Mouse (Mus musculus) gastrocnemius, adult 2 months (tissue): ENCODE data around the gene Glce. TPM values are rescaled to one million over a fixed set of nuclear protein-coding genes. Genes with fewer than 3 reads are reported as not detected.

Experiments used
- DNase-seq: peaks from one replicate; pipeline ENCODE4 v3.0.0; 2022
- H3K27ac ChIP-seq: fragments of 200-600 bp; 2 replicates; pipeline ENCODE4 v1.8.1; 2022; ENCODE audit warnings: mild to moderate bottlenecking
- H3K4me3 ChIP-seq: fragments of 200-600 bp; 2 replicates; pipeline ENCODE4 v1.8.1; 2022; ENCODE audit warnings: mild to moderate bottlenecking, moderate library complexity
- CTCF ChIP-seq: fragments of 200-600 bp; IDR thresholded peaks from 2 replicates; pipeline ENCODE4 v1.8.1; 2022; ENCODE audit warnings: antibody characterized with exemption, mild to moderate bottlenecking, moderate library complexity
- intact Hi-C: fragments of 180-260 bp; cut with DNase I; formaldehyde crosslinking; loops from one replicate; pipeline ENCODE4 v1.15.1; 2025
- microRNA-seq: library from miRNA; unstranded; fragments of <30 nt; microRNA quantifications from one replicate; pipeline ENCODE4 v1.2.0, GENCODE M21; 2021
- total RNA-seq, 2 experiments: library from RNA; stranded (reverse); gene quantifications; 2 replicates each; pipeline ENCODE4 v1.2.3; 2021

Gene Glce
- total RNA-seq, 2 experiments from 2014 or later = 6.1 to 8.9 TPM

DNA sequence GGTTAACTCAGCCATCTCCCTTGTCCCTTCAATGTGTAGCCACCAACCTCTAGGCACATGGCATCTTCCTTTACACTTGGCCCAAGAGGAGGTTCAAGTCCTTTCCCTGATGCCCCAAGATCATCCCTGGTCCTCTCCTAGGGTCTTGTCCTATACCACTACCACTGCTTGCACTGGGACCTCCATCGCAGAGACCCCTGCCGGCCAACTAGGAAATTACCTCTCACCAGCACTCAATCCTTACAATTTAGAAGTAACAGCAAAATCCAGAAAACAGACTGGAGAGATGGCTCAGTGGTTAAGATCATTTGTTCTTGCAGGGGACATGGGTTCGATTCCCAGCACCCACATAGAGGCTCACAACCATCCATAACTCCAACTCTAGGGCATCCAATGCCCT lies 107.0 kb downstream of the Glce start:
- TF ChIP-seq CTCF = peak; percentile 28; the same call in 1 of the 2 replicates
- no peak overlapping the region for H3K27ac ChIP-seq
- DNase-seq = no peak
- intact Hi-C loops = no loop called here
- no peak overlapping the region for H3K4me3 ChIP-seq

DNA sequence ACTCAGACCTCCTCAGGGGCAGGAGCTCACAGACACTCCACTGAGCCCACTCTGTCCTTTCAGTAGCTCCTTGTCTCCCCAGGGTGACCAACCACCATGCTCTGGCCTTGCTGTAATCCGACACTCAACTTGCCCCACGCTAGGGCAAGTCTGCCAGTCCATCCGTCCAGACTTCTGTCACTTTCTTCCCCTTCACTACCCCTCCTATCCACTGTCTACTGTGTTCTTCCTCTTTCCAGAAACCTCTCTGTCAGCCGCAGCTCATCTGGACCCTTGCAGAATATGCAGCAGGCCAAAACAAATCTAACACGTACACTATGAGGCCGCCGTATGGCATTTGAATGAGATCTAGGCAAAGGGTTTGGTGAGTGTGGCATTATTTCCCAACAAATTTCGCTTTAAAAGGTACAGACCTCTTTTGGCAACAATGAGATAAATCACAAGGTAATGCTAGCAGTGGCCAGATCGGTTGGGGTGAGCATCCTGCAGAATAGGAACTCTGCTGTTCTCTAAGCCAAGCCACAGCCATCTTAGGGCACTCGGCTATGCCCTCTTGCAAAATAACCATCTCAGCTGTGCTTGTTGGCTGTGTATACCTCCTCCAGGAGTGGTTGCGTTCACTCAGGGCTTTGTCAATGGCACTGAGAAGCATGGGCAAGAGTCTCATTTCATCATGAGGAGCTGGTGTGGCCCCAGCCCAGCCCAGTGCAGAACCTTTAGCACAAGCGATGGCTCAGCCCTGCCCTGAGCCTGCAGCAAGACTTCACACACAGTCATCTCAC lies 108.9 kb downstream of the Glce start:
- Histone ChIP-seq H3K4me3 (no peak overlapping the region), H3K27ac (no peak overlapping the region)
- intact Hi-C loops = no loop called here
- DNase-seq = no peak
- TF ChIP-seq CTCF = no peak

DNA sequence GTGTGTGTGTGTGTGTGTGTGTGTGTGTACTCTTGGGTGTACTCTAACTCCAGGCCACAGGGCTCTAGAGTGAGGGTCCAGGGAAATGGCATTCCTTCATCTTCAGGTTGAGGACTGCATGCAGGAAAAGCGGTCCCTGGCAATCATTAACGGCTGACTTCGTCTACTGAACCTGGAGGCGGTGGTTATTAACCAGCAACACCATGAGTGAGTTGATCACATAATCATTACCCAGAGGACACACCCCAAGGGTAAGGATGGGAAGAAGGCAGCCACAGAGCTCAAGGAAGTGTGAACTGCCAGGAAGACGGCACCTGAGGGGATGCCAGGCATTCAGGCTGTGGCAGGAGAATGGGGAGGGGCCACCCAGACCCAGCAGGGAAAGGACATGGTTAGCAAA lies 114.1 kb downstream of the Glce start:
- Histone ChIP-seq H3K27ac (no peak overlapping the region), H3K4me3 (no peak overlapping the region)
- peak; percentile 5 for DNase-seq
- TF ChIP-seq CTCF = no peak
- intact Hi-C loops = no loop called here

Small RNAs within 50 kb of the gene (microRNA-seq; reads per million reads assigned to microRNA genes)
- not detected for gene Mir5133

Other genes starting within 250 kb of the Glce start
- gene Rplp1, start 208.1 kb downstream of the Glce start, total RNA-seq = 1,000 to 10,000 TPM; 1,321 to 1,510 TPM
- 1 to 10 TPM in 1 of 2 experiments, under 1 TPM in 1; 0.69 to 1.5 TPM for gene Kif23, start 175.9 kb downstream of the Glce start, total RNA-seq
- not detected for gene Paqr5, start 95.8 kb downstream of the Glce start, total RNA-seq
- not detected for gene Spesp1, start 159.6 kb upstream of the Glce start, total RNA-seq
- gene Anp32a, start 218.6 kb upstream of the Glce start, total RNA-seq = 10 to 100 TPM; 62.8 to 88.2 TPM